Mouse (Mus musculus) bone marrow macrophage, adult 2 months (primary cell): ENCODE results near the gene Cdcp1.

ENCODE experiments used
- CTCF ChIP-seq: IDR thresholded peaks from 2 replicates; pipeline ENCODE4 v1.5.1; 2012; ENCODE audit warnings: low read depth, mild to moderate bottlenecking, low read length, moderate library complexity
- POLR2A ChIP-seq: IDR thresholded peaks from 2 replicates; pipeline ENCODE4 v1.6.1; 2012; ENCODE audit warnings: mild to moderate bottlenecking, low read depth, low read length, borderline replicate concordance

- TF ChIP-seq POLR2A (no peak), CTCF (no peak)
Observed at GRCm38 (mm10) chr9:123161792-123162191, 54.0 kb downstream of the Cdcp1 start.
